Mouse (Mus musculus): ENCODE data around the gene Slc41a2. TPM values are rescaled to one million over a fixed set of nuclear protein-coding genes. Genes with fewer than 3 reads are reported as not detected.
"Not testable (repeated sequence)": the region's sequence is repeated elsewhere in the genome, so short reads cannot be mapped to it uniquely, and the experiment has no call there.

The Slc41a2 gene
- polyA plus RNA-seq, 1 experiment from 2014 or later = 0.08 TPM

- no peak overlapping the region for H3K9ac ChIP-seq (ENCODE audit: low read depth, low read length)
- 85% methylated on average over 9 of the region's 9 CpGs for WGBS
- no peaks in the 10 kb centered on the region for H3K9me3 ChIP-seq (ENCODE audit: control insufficient read depth, low read length)
- ATAC-seq (replicated peaks; ENCODE audit: low FRiP score) (no peak), DNase-seq (ENCODE audit: low spot score) (peak; percentile 3)
- no peaks in the 10 kb centered on the region for H3K27me3 ChIP-seq (replicated peaks; ENCODE audit: control insufficient read depth, insufficient read depth, low read length)
- no peaks in the 10 kb centered on the region for H3K4me1 ChIP-seq (replicated peaks; ENCODE audit: control insufficient read depth, insufficient read depth, low read length)
- no peak overlapping the region for H3K27ac ChIP-seq (ENCODE audit: low read depth, low read length)
- H3K36me3 ChIP-seq (ENCODE audit: control insufficient read depth, insufficient read depth, low read length) = peaks cover 20% of the 10 kb centered on the region
- no peak overlapping the region for H3K4me3 ChIP-seq (ENCODE audit: low read depth, low read length)
- H3K4me2 ChIP-seq = no peak overlapping the region
These were observed 40.6 kb upstream of the Slc41a2 start for GRCm38 (mm10) chr10:83378083-83378833.

- H3K4me3 ChIP-seq (ENCODE audit: low read depth, low read length) = no peak overlapping the region
- H3K4me2 ChIP-seq = no peak overlapping the region
- WGBS = 87% methylated on average over 8 of the region's 8 CpGs
- no peaks in the 10 kb centered on the region for H3K27me3 ChIP-seq (replicated peaks; ENCODE audit: control insufficient read depth, insufficient read depth, low read length)
- DNase-seq (ENCODE audit: low spot score) = peak; percentile 25
- no peak overlapping the region for H3K9ac ChIP-seq (ENCODE audit: low read depth, low read length)
- ATAC-seq (replicated peaks; ENCODE audit: low FRiP score) = no peak
- no peaks in the 10 kb centered on the region for H3K4me1 ChIP-seq (replicated peaks; ENCODE audit: control insufficient read depth, insufficient read depth, low read length)
- H3K9me3 ChIP-seq (ENCODE audit: control insufficient read depth, low read length) = no peaks in the 10 kb centered on the region
- H3K27ac ChIP-seq (ENCODE audit: low read depth, low read length) = no peak overlapping the region
- H3K36me3 ChIP-seq (ENCODE audit: control insufficient read depth, insufficient read depth, low read length) = peaks cover 21% of the 10 kb centered on the region
These were observed 39.4 kb upstream of the Slc41a2 start for GRCm38 (mm10) chr10:83376911-83377682.

- not testable (repeated sequence) for H3K4me2 ChIP-seq; H3K4me1 ChIP-seq (replicated peaks; ENCODE audit: control insufficient read depth, insufficient read depth, low read length); H3K27ac ChIP-seq (ENCODE audit: low read depth, low read length); H3K27me3 ChIP-seq (replicated peaks; ENCODE audit: control insufficient read depth, insufficient read depth, low read length); H3K4me3 ChIP-seq (ENCODE audit: low read depth, low read length); H3K9ac ChIP-seq (ENCODE audit: low read depth, low read length); H3K9me3 ChIP-seq (ENCODE audit: control insufficient read depth, low read length); ATAC-seq (replicated peaks; ENCODE audit: low FRiP score); DNase-seq (ENCODE audit: low spot score)
- peaks cover 25% of the 10 kb centered on the region for H3K36me3 ChIP-seq (ENCODE audit: control insufficient read depth, insufficient read depth, low read length)
- 89% methylated on average over 5 of the region's 5 CpGs for WGBS
These were observed 37.8 kb upstream of the Slc41a2 start for GRCm38 (mm10) chr10:83375458-83375857.

- Histone ChIP-seq H3K9me3 (ENCODE audit: control insufficient read depth, low read length) (no peaks in the 10 kb centered on the region), H3K36me3 (ENCODE audit: control insufficient read depth, insufficient read depth, low read length) (peaks cover 25% of the 10 kb centered on the region), H3K4me1 (replicated peaks; ENCODE audit: control insufficient read depth, insufficient read depth, low read length) (no peaks in the 10 kb centered on the region), H3K27ac (ENCODE audit: low read depth, low read length) (no peak overlapping the region), H3K4me3 (ENCODE audit: low read depth, low read length) (no peak overlapping the region), H3K27me3 (replicated peaks; ENCODE audit: control insufficient read depth, insufficient read depth, low read length) (no peaks in the 10 kb centered on the region), H3K9ac (ENCODE audit: low read depth, low read length) (no peak overlapping the region), H3K4me2 (no peak overlapping the region)
- WGBS = 81% methylated on average over 3 of the region's 3 CpGs
- no peak for DNase-seq (ENCODE audit: low spot score)
- ATAC-seq (replicated peaks; ENCODE audit: low FRiP score) = no peak
These were observed 36.5 kb upstream of the Slc41a2 start for GRCm38 (mm10) chr10:83374045-83374656.

GRCm38 (mm10) chr10:83368918-83369317, 31.2 kb upstream of the Slc41a2 start:
- H3K9me3 ChIP-seq (ENCODE audit: control insufficient read depth, low read length) = no peaks in the 10 kb centered on the region
- H3K4me3 ChIP-seq (ENCODE audit: low read depth, low read length) = no peak overlapping the region
- 86% methylated on average over 5 of the region's 5 CpGs for WGBS
- H3K9ac ChIP-seq (ENCODE audit: low read depth, low read length) = no peak overlapping the region
- no peaks in the 10 kb centered on the region for H3K27me3 ChIP-seq (replicated peaks; ENCODE audit: control insufficient read depth, insufficient read depth, low read length)
- H3K4me1 ChIP-seq (replicated peaks; ENCODE audit: control insufficient read depth, insufficient read depth, low read length) = no peaks in the 10 kb centered on the region
- peaks cover 41% of the 10 kb centered on the region for H3K36me3 ChIP-seq (ENCODE audit: control insufficient read depth, insufficient read depth, low read length)
- no peak overlapping the region for H3K4me2 ChIP-seq
- H3K27ac ChIP-seq (ENCODE audit: low read depth, low read length) = no peak overlapping the region
- DNase-seq (ENCODE audit: low spot score) = no peak
- ATAC-seq (replicated peaks; ENCODE audit: low FRiP score) = no peak

GRCm38 (mm10) chr10:83363451-83363850, 25.8 kb upstream of the Slc41a2 start:
- no peak overlapping the region for H3K9ac ChIP-seq (ENCODE audit: low read depth, low read length)
- DNase-seq (ENCODE audit: low spot score) = no peak
- no peaks in the 10 kb centered on the region for H3K9me3 ChIP-seq (ENCODE audit: control insufficient read depth, low read length)
- peaks cover 26% of the 10 kb centered on the region for H3K4me1 ChIP-seq (replicated peaks; ENCODE audit: control insufficient read depth, insufficient read depth, low read length)
- peaks cover 42% of the 10 kb centered on the region for H3K36me3 ChIP-seq (ENCODE audit: control insufficient read depth, insufficient read depth, low read length)
- WGBS = 95% methylated on average over 8 of the region's 8 CpGs
- no peak for ATAC-seq (replicated peaks; ENCODE audit: low FRiP score)
- H3K4me2 ChIP-seq = no peak overlapping the region
- H3K27me3 ChIP-seq (replicated peaks; ENCODE audit: control insufficient read depth, insufficient read depth, low read length) = no peaks in the 10 kb centered on the region
- no peak overlapping the region for H3K27ac ChIP-seq (ENCODE audit: low read depth, low read length)
- H3K4me3 ChIP-seq (ENCODE audit: low read depth, low read length) = no peak overlapping the region

GRCm38 (mm10) chr10:83361643-83362382, 24.1 kb upstream of the Slc41a2 start:
- H3K9me3 ChIP-seq (ENCODE audit: control insufficient read depth, low read length) = no peaks in the 10 kb centered on the region
- H3K4me1 ChIP-seq (replicated peaks; ENCODE audit: control insufficient read depth, insufficient read depth, low read length) = peaks cover 26% of the 10 kb centered on the region
- peaks cover 31% of the 10 kb centered on the region for H3K36me3 ChIP-seq (ENCODE audit: control insufficient read depth, insufficient read depth, low read length)
- H3K4me3 ChIP-seq (ENCODE audit: low read depth, low read length) = peak overlapping the region; percentile 79
- 59% methylated on average over 5 of the region's 5 CpGs for WGBS
- DNase-seq (ENCODE audit: low spot score) = no peak
- H3K9ac ChIP-seq (ENCODE audit: low read depth, low read length) = no peak overlapping the region; the same call in 1 of the 2 replicates
- ATAC-seq (replicated peaks; ENCODE audit: low FRiP score) = peak; percentile 52
- H3K27ac ChIP-seq (ENCODE audit: low read depth, low read length) = no peak overlapping the region
- H3K4me2 ChIP-seq = peak overlapping the region; percentile 72
- no peaks in the 10 kb centered on the region for H3K27me3 ChIP-seq (replicated peaks; ENCODE audit: control insufficient read depth, insufficient read depth, low read length)

- ATAC-seq (replicated peaks; ENCODE audit: low FRiP score) (peak; percentile 62), DNase-seq (ENCODE audit: low spot score) (no peak)
- H3K9me3 ChIP-seq (ENCODE audit: control insufficient read depth, low read length) = no peaks in the 10 kb centered on the region
- peak overlapping the region; percentile 44; the same call in 1 of the 2 replicates for H3K27ac ChIP-seq (ENCODE audit: low read depth, low read length)
- H3K36me3 ChIP-seq (ENCODE audit: control insufficient read depth, insufficient read depth, low read length) = peaks cover 22% of the 10 kb centered on the region
- no peaks in the 10 kb centered on the region for H3K27me3 ChIP-seq (replicated peaks; ENCODE audit: control insufficient read depth, insufficient read depth, low read length)
- H3K4me2 ChIP-seq = peak overlapping the region; percentile 72
- H3K4me1 ChIP-seq (replicated peaks; ENCODE audit: control insufficient read depth, insufficient read depth, low read length) = peaks cover 26% of the 10 kb centered on the region
- H3K4me3 ChIP-seq (ENCODE audit: low read depth, low read length) = peak overlapping the region; percentile 79
- H3K9ac ChIP-seq (ENCODE audit: low read depth, low read length) = peak overlapping the region; percentile 78
- under 1% methylated on average over 40 of the region's 40 CpGs for WGBS
These were observed 22.7 kb upstream of the Slc41a2 start for GRCm38 (mm10) chr10:83360356-83360755.
